Mouse (Mus musculus) midbrain, postnatal 0 days (tissue): Measurements from ENCODE around the gene Baiap2l2. TPM values are rescaled to one million over a fixed set of nuclear protein-coding genes. Genes with fewer than 3 reads are reported as not detected.

Source experiments
- ATAC-seq: fragments of 200-750 bp; cut with Nextera tagmentation; 2 replicates; pipeline ENCODE4 v1.8.0; 2017; ENCODE audit warnings: moderate number of reproducible peaks, mild to moderate bottlenecking, moderate TSS enrichment, moderate library complexity; ENCODE audit not compliant: low FRiP score
- DNase-seq: peaks from one replicate; pipeline ENCODE4 v3.0.0-alpha.2; 2015; ENCODE audit warnings: low spot score
- H3K27ac ChIP-seq: fragments of 300-500 bp; sonication (generic); 2 replicates; pipeline ENCODE4 v1.5.1; 2014; ENCODE audit warnings: low read depth, mild to moderate bottlenecking, low read length, mixed read lengths
- H3K27me3 ChIP-seq: fragments of 300-500 bp; sonication (generic); 2 replicates; pipeline ENCODE4 v1.6.1; 2014; ENCODE audit warnings: low read length, control low read depth, mixed read lengths; ENCODE audit not compliant: insufficient read depth
- H3K36me3 ChIP-seq: fragments of 300-500 bp; sonication (generic); 2 replicates; pipeline ENCODE4 v1.6.1; 2014; ENCODE audit warnings: low read length, control low read depth, mixed read lengths; ENCODE audit not compliant: insufficient read depth
- H3K4me1 ChIP-seq: fragments of 300-500 bp; sonication (generic); 2 replicates; pipeline ENCODE4 v1.6.1; 2014; ENCODE audit warnings: mild to moderate bottlenecking, control low read depth, antibody characterized with exemption, low read length, mixed read lengths; ENCODE audit not compliant: insufficient read depth
- H3K4me2 ChIP-seq: fragments of 300-500 bp; sonication (generic); 2 replicates; pipeline ENCODE4 v1.6.1; 2014; ENCODE audit warnings: low read depth, mild to moderate bottlenecking, low read length, mixed read lengths; ENCODE audit not compliant: poor library complexity, severe bottlenecking
- H3K4me3 ChIP-seq: fragments of 300-500 bp; sonication (generic); 2 replicates; pipeline ENCODE4 v1.5.1; 2014; ENCODE audit warnings: low read depth, mild to moderate bottlenecking, low read length, moderate library complexity
- H3K9ac ChIP-seq: fragments of 300-500 bp; sonication (generic); replicated peaks from 2 replicates; pipeline ENCODE4 v1.6.1; 2014; ENCODE audit warnings: mild to moderate bottlenecking, low read length, moderate library complexity, mixed read lengths; ENCODE audit not compliant: poor library complexity, severe bottlenecking
- H3K9me3 ChIP-seq: fragments of 300-500 bp; sonication (generic); 2 replicates; pipeline ENCODE4 v1.6.1; 2016; ENCODE audit warnings: low read length, control low read depth
- CTCF ChIP-seq: IDR thresholded peaks from 2 replicates; pipeline ENCODE4 v1.5.1; 2016; ENCODE audit warnings: antibody characterized with exemption, mild to moderate bottlenecking
- WGBS: fragments of 180-500 bp; shearing (Covaris S2); extraction: QIAGEN DNeasy Blood & Tissue Kit; methylation state at CpG from one replicate; pipeline ENCODE4 v1.1.7; 2014; 5-methylcytosine and 5-hydroxymethylcytosine counted together
- polyA plus RNA-seq: library from polyadenylated mRNA; unstranded; fragments of >200 nt; fragmentation: Nextera tagmentation; extraction: Ambion mirVana; gene quantifications from 2 replicates; pipeline ENCODE4 v1.2.1, GENCODE M21; 2015
- total RNA-seq: library from RNA; depleted of rRNA; stranded (reverse); fragments of >200 nt; gene quantifications from 2 replicates; pipeline ENCODE4 v1.2.3, GENCODE M21; 2014

Gene Baiap2l2
- total and polyA plus RNA-seq, 2 experiments from 2014 or later = 3.1 to 8.5 TPM

- Histone ChIP-seq H3K9ac (0 out of 2 replicates have a peak overlapping the region, but pooled peaks have one; percentile 4), H3K4me1 (0 out of 2 replicates have a peak, but pooled peaks cover 3% of the 10 kb centered on the region), H3K4me3 (no peak overlapping the region), H3K4me2 (peak overlapping the region; percentile 100), H3K27ac (no peak overlapping the region), H3K36me3 (no peaks in the 10 kb centered on the region), H3K9me3 (no peaks in the 10 kb centered on the region), H3K27me3 (peaks cover 18% of the 10 kb centered on the region)
- DNase-seq = no peak
- ATAC-seq = no peak
- WGBS = 88% methylated on average over 3 of the region's 3 CpGs
- no peak for TF ChIP-seq CTCF
Observed at GRCm38 (mm10) chr15:79262786-79263309, 22.5 kb downstream of the Baiap2l2 start.

GRCm38 (mm10) chr15:79262375-79262774 is 23.0 kb downstream of the Baiap2l2 start:
- no peak overlapping the region for H3K27ac ChIP-seq
- ATAC-seq (no peak), DNase-seq (peak; percentile 60)
- 0 out of 2 replicates have a peak, but pooled peaks cover 3% of the 10 kb centered on the region for H3K4me1 ChIP-seq
- no peaks in the 10 kb centered on the region for H3K9me3 ChIP-seq
- H3K36me3 ChIP-seq = no peaks in the 10 kb centered on the region
- 0 out of 2 replicates have a peak overlapping the region, but pooled peaks have one; percentile 4 for H3K9ac ChIP-seq
- H3K4me2 ChIP-seq = peak overlapping the region; percentile 100
- peak overlapping the region; percentile 63 for H3K4me3 ChIP-seq
- peaks cover 18% of the 10 kb centered on the region for H3K27me3 ChIP-seq
- peak; percentile 69 for TF ChIP-seq CTCF
- 24% methylated on average over 13 of the region's 13 CpGs for WGBS

GRCm38 (mm10) chr15:79261757-79262156 is 23.6 kb downstream of the Baiap2l2 start:
- Histone ChIP-seq H3K27me3 (peaks cover 18% of the 10 kb centered on the region), H3K4me2 (peak overlapping the region; percentile 100), H3K4me3 (peak overlapping the region; percentile 63), H3K27ac (peak overlapping the region; percentile 32; the same call in 1 of the 2 replicates), H3K9ac (peak overlapping the region; percentile 81), H3K36me3 (no peaks in the 10 kb centered on the region), H3K4me1 (0 out of 2 replicates have a peak, but pooled peaks cover 3% of the 10 kb centered on the region), H3K9me3 (no peaks in the 10 kb centered on the region)
- peak; percentile 39 for TF ChIP-seq CTCF
- DNase-seq = peak; percentile 23
- peak; percentile 50; the same call in 1 of the 2 replicates for ATAC-seq
- 0% methylated on average over 8 of the region's 28 CpGs for WGBS

- no peak for TF ChIP-seq CTCF
- peak overlapping the region; percentile 81 for H3K9ac ChIP-seq
- no peaks in the 10 kb centered on the region for H3K9me3 ChIP-seq
- peak overlapping the region; percentile 32; the same call in 1 of the 2 replicates for H3K27ac ChIP-seq
- H3K4me3 ChIP-seq = peak overlapping the region; percentile 63
- peaks cover 18% of the 10 kb centered on the region for H3K27me3 ChIP-seq
- 0 out of 2 replicates have a peak, but pooled peaks cover 3% of the 10 kb centered on the region for H3K4me1 ChIP-seq
- 1% methylated on average over 47 of the region's 62 CpGs for WGBS
- H3K36me3 ChIP-seq = no peaks in the 10 kb centered on the region
- peak overlapping the region; percentile 100 for H3K4me2 ChIP-seq
- ATAC-seq (peak; percentile 61), DNase-seq (peak; percentile 30)
Observed at GRCm38 (mm10) chr15:79261095-79261725, 24.1 kb downstream of the Baiap2l2 start.

GRCm38 (mm10) chr15:79258521-79258920 is 26.8 kb downstream of the Baiap2l2 start:
- no peaks in the 10 kb centered on the region for H3K9me3 ChIP-seq
- no peak overlapping the region for H3K4me3 ChIP-seq
- no peaks in the 10 kb centered on the region for H3K36me3 ChIP-seq
- peaks cover 20% of the 10 kb centered on the region for H3K27me3 ChIP-seq
- ATAC-seq (no peak), DNase-seq (no peak)
- 0 out of 2 replicates have a peak, but pooled peaks cover 3% of the 10 kb centered on the region for H3K4me1 ChIP-seq
- no peak overlapping the region for H3K4me2 ChIP-seq
- H3K9ac ChIP-seq = no peak overlapping the region
- WGBS = 32% methylated on average over 17 of the region's 17 CpGs
- no peak for TF ChIP-seq CTCF
- no peak overlapping the region for H3K27ac ChIP-seq

- Histone ChIP-seq H3K4me2 (no peak within 1 kb of the TSS), H3K36me3 (peaks cover 2% of the 10 kb centered on the region; the same call in 1 of the 2 replicates), H3K9me3 (no peaks in the 10 kb centered on the region), H3K4me3 (no peak within 1 kb of the TSS), H3K9ac (no peak within 1 kb of the TSS), H3K27ac (no peak within 1 kb of the TSS), H3K4me1 (peaks cover 5% of the 10 kb centered on the region; the same call in 1 of the 2 replicates), H3K27me3 (peaks cover 16% of the 10 kb centered on the region)
- TF ChIP-seq CTCF = no peak
- ATAC-seq (no peak), DNase-seq (no peak)
- 30% methylated on average over 3 of the region's 3 CpGs for WGBS
Observed at GRCm38 (mm10) chr15:79254661-79255060, 30.7 kb downstream of the Baiap2l2 start, which contains the start of gene Slc16a8. Gene Slc16a8 (minus strand): TSS chr15:79254761.
